ENCODE assay signal across 9 mouse cellular contexts in genomic region chr2:84885084-84886055, GRCm38 (mm10). TPM values are rescaled to one million over a fixed set of nuclear protein-coding genes. Genes with fewer than 3 reads are reported as not detected.
DNase-seq lines count a peak whose midpoint lies in the region; ATAC-seq and TF ChIP-seq lines count a peak whose summit lies in the region.
"Had no signal": no experiment of that assay in that cellular context is flagged by ENCODE, and none has a peak within 500 bp of the region (broad histone marks: within the 10 kb centered on the region; RNA-seq: fewer than 3 reads in every experiment).

No protein-coding gene starts in this region.

- WGBS in heart, embryonic 14.5 days = 9% methylated on average over 22 of the region's 23 CpGs
- WGBS in forebrain, embryonic 13.5 days = 12% methylated on average over 20 of the region's 23 CpGs
- WGBS in limb, embryonic 14.5 days = 8% methylated on average over 23 of the region's 23 CpGs

- peak overlapping the region in 1 of 2 experiments; percentile 59; a peak in 2 of 4 replicates for H3K4me3 ChIP-seq in heart, embryonic 14.5 days (ENCODE audit: control insufficient read depth in 1 of 2, insufficient read depth in 1 of 2, low read depth in 1 of 2, low read length in 2 of 2)
- H3K4me3 ChIP-seq in E14TG2a.4 (replicated peaks; ENCODE audit: low read length) = peak overlapping the region; percentile 87
- H3K4me3 ChIP-seq in forebrain, embryonic 13.5 days = peak overlapping the region; percentile 73
- H3K4me3 ChIP-seq in limb, embryonic 14.5 days (replicated peaks; ENCODE audit: low read length) = 0 out of 2 replicates have a peak overlapping the region, but pooled peaks have one; percentile 0

- intact Hi-C loops in heart, postnatal 14 days (cut with DNase I) = loop anchor here (2.0 to 5.0 kb wide), 3 partner anchors 17 to 67 kb away; partner anchors contain the start of gene Slc43a3

- peaks cover 19 to 47% of the 10 kb centered on the region in 2 experiments for H3K4me1 ChIP-seq in heart, embryonic 14.5 days (ENCODE audit: control insufficient read depth in 2 of 2, insufficient read depth in 2 of 2, low read length in 2 of 2)
- peaks cover 49% of the 10 kb centered on the region for H3K4me1 ChIP-seq in E14TG2a.4 (replicated peaks; ENCODE audit: low read depth, low read length)
- H3K4me1 ChIP-seq in forebrain, embryonic 13.5 days = peaks cover 52% of the 10 kb centered on the region
- peaks cover 9% of the 10 kb centered on the region for H3K4me1 ChIP-seq in limb, embryonic 14.5 days (ENCODE audit: control insufficient read depth, insufficient read depth, low read length)

- H3K9me3 ChIP-seq in heart, embryonic 14.5 days (ENCODE audit: control insufficient read depth, low read length) = no peaks in the 10 kb centered on the region
- peaks cover 16% of the 10 kb centered on the region for H3K9me3 ChIP-seq in E14TG2a.4 (ENCODE audit: low read length)
- no peaks in the 10 kb centered on the region for H3K9me3 ChIP-seq in forebrain, embryonic 13.5 days (replicated peaks)
- H3K9me3 ChIP-seq in limb, embryonic 14.5 days (ENCODE audit: control insufficient read depth, low read length) = no peaks in the 10 kb centered on the region

- ATAC-seq in heart, embryonic 14.5 days (ENCODE audit: insufficient number of reproducible peaks, insufficient read depth, low FRiP score, low read depth) = no peak
- no peak for ATAC-seq in forebrain, embryonic 13.5 days
- ATAC-seq in limb, embryonic 14.5 days (ENCODE audit: low FRiP score, low read depth) = no peak
- ATAC-seq: CD4-positive, CD25-positive, alpha-beta regulatory T cell, adult 4 months had no signal

- no peak for DNase-seq in heart, postnatal 14 days
- no peak for DNase-seq in limb, embryonic 14.5 days (ENCODE audit: low spot score)
- no peak for DNase-seq in cerebellum, adult 8-10 months
- DNase-seq in gastrocnemius, adult 8-10 months (ENCODE audit: low spot score in 2 of 2) = no peak
- no peak for DNase-seq in thymus, postnatal 0 days (ENCODE audit: low spot score)

- no peak overlapping the region for H3K9ac ChIP-seq in heart, embryonic 14.5 days (ENCODE audit: low read length)
- peak overlapping the region; percentile 67 for H3K9ac ChIP-seq in forebrain, embryonic 13.5 days
- no peak overlapping the region for H3K9ac ChIP-seq in limb, embryonic 14.5 days (ENCODE audit: low read depth, low read length, severe bottlenecking)

- H3K27me3 ChIP-seq in heart, embryonic 14.5 days (ENCODE audit: control insufficient read depth, insufficient read depth, low read length) = peaks cover 94% of the 10 kb centered on the region
- peaks cover 94% of the 10 kb centered on the region for H3K27me3 ChIP-seq in E14TG2a.4 (ENCODE audit: insufficient read depth, low read length)
- peaks cover 84% of the 10 kb centered on the region for H3K27me3 ChIP-seq in forebrain, embryonic 13.5 days
- H3K27me3 ChIP-seq in limb, embryonic 14.5 days (ENCODE audit: control insufficient read depth, insufficient read depth, low read length) = peaks cover 93% of the 10 kb centered on the region

- peak overlapping the region; percentile 82 for H3K4me2 ChIP-seq in heart, embryonic 14.5 days (ENCODE audit: low read length)
- peak overlapping the region; percentile 93 for H3K4me2 ChIP-seq in forebrain, embryonic 13.5 days
- H3K4me2 ChIP-seq in limb, embryonic 14.5 days (replicated peaks; ENCODE audit: low read depth, low read length, severe bottlenecking) = peak overlapping the region; percentile 85; the same call in 1 of the 2 replicates

- no peak overlapping the region for H3K27ac ChIP-seq in heart, embryonic 14.5 days (replicated peaks in 1 of 2; ENCODE audit: control insufficient read depth in 1 of 2, insufficient read depth in 1 of 2, low read depth in 2 of 2, low read length in 2 of 2)
- no peak overlapping the region for H3K27ac ChIP-seq in forebrain, embryonic 13.5 days
- H3K27ac ChIP-seq in limb, embryonic 14.5 days (replicated peaks; ENCODE audit: low read depth, low read length) = no peak overlapping the region

- no peak for TF ChIP-seq POLR2A in limb, embryonic 14.5 days (IDR thresholded peaks at IDR 0.05; ENCODE audit: borderline replicate concordance, extremely low read depth, insufficient read depth, insufficient read length)

- no peak for TF ChIP-seq CTCF in E14TG2a.4 (conservative IDR thresholded peaks at IDR 0.05; ENCODE audit: low read length)

- H3K36me3 ChIP-seq in heart, embryonic 14.5 days (ENCODE audit: control insufficient read depth, insufficient read depth, low read length) = no peaks in the 10 kb centered on the region
- no peaks in the 10 kb centered on the region for H3K36me3 ChIP-seq in E14TG2a.4 (ENCODE audit: insufficient read depth, low read length)
- H3K36me3 ChIP-seq in forebrain, embryonic 13.5 days (ENCODE audit: poor library complexity, severe bottlenecking) = 0 out of 2 replicates have a peak, but pooled peaks cover 2% of the 10 kb centered on the region
- no peaks in the 10 kb centered on the region for H3K36me3 ChIP-seq in limb, embryonic 14.5 days (ENCODE audit: control insufficient read depth, insufficient read depth, low read length)

RNA-seq across cellular contexts. Expression of gene Rtn4rl2, which starts 1.1 kb away (rescaled TPM):
- polyA plus RNA-seq in heart, embryonic 14.5 days (2014; fragmentation: Nextera tagmentation; extraction: Ambion mirVana) = 2.2 TPM in 2 replicates
- 1 to 10 TPM; 4.7 to 4.9 TPM for total RNA-seq in heart, postnatal 14 days (2021)
- polyA plus RNA-seq in forebrain, embryonic 13.5 days (2015; fragmentation: Nextera tagmentation; extraction: Ambion mirVana) = 3.6 and 5.6 TPM in 2 replicates
- 4.5 and 6.5 TPM in 2 replicates for polyA plus RNA-seq in limb, embryonic 14.5 days (2012; rRNA removed)
- polyA plus RNA-seq in limb, embryonic 14.5 days (2014; fragmentation: Nextera tagmentation; extraction: Ambion mirVana) = 1.5 and 1.9 TPM in 2 replicates
- under 1 TPM in 3 of 4 experiments, not detected in 1; 0.19 to 0.62 (median 0.43) TPM for total RNA-seq in gastrocnemius, adult 8-10 months (2022)
- 0.10 and 0.22 TPM in 2 replicates for polyA plus RNA-seq in thymus, postnatal 0 days (2015; fragmentation: Nextera tagmentation; extraction: Ambion mirVana)
- polyA plus RNA-seq: CD4-positive, CD25-positive, alpha-beta regulatory T cell, adult 4 months had no signal

RNA-seq across cellular contexts. Expression of gene Slc43a1, which starts 46.7 kb away (rescaled TPM):
- 9.2 and 10.5 TPM in 2 replicates for polyA plus RNA-seq in heart, embryonic 14.5 days (2014; fragmentation: Nextera tagmentation; extraction: Ambion mirVana)
- total RNA-seq in heart, postnatal 14 days (2021) = 1 to 10 TPM; 2.9 to 3.6 TPM
- polyA plus RNA-seq in forebrain, embryonic 13.5 days (2015; fragmentation: Nextera tagmentation; extraction: Ambion mirVana) = 5.4 and 7.5 TPM in 2 replicates
- polyA plus RNA-seq in limb, embryonic 14.5 days (2012; rRNA removed) = 25.8 and 35.9 TPM in 2 replicates
- polyA plus RNA-seq in limb, embryonic 14.5 days (2014; fragmentation: Nextera tagmentation; extraction: Ambion mirVana) = 15.5 and 18.5 TPM in 2 replicates
- total RNA-seq in gastrocnemius, adult 8-10 months (2022) = 10 to 100 TPM in 3 of 4 experiments, 1 to 10 TPM in 1; 8.0 to 28.2 (median 14.4) TPM
- 19.7 and 22.7 TPM in 2 replicates for polyA plus RNA-seq in thymus, postnatal 0 days (2015; fragmentation: Nextera tagmentation; extraction: Ambion mirVana)

RNA-seq across cellular contexts. Expression of gene Slc43a3, which starts 51.0 kb away (rescaled TPM):
- polyA plus RNA-seq in heart, embryonic 14.5 days (2014; fragmentation: Nextera tagmentation; extraction: Ambion mirVana) = 33.7 and 34.2 TPM in 2 replicates
- 100 to 1,000 TPM; 101 to 105 TPM for total RNA-seq in heart, postnatal 14 days (2021)
- 5.9 and 6.6 TPM in 2 replicates for polyA plus RNA-seq in forebrain, embryonic 13.5 days (2015; fragmentation: Nextera tagmentation; extraction: Ambion mirVana)
- 73.2 and 85.5 TPM in 2 replicates for polyA plus RNA-seq in limb, embryonic 14.5 days (2012; rRNA removed)
- polyA plus RNA-seq in limb, embryonic 14.5 days (2014; fragmentation: Nextera tagmentation; extraction: Ambion mirVana) = 32.1 and 34.9 TPM in 2 replicates
- total RNA-seq in gastrocnemius, adult 8-10 months (2022) = 10 to 100 TPM; 10.9 to 29.6 (median 17.7) TPM
- 29.1 and 30.0 TPM in 2 replicates for polyA plus RNA-seq in thymus, postnatal 0 days (2015; fragmentation: Nextera tagmentation; extraction: Ambion mirVana)

RNA-seq across cellular contexts. Expression of gene Timm10, which starts 58.6 kb away (rescaled TPM):
- polyA plus RNA-seq in heart, embryonic 14.5 days (2014; fragmentation: Nextera tagmentation; extraction: Ambion mirVana) = 90.3 and 94.1 TPM in 2 replicates
- total RNA-seq in heart, postnatal 14 days (2021) = 100 to 1,000 TPM in 1 of 2 experiments, 10 to 100 TPM in 1; 78.1 to 101 TPM
- polyA plus RNA-seq in forebrain, embryonic 13.5 days (2015; fragmentation: Nextera tagmentation; extraction: Ambion mirVana) = 58.0 and 62.5 TPM in 2 replicates
- 52.3 and 59.7 TPM in 2 replicates for polyA plus RNA-seq in limb, embryonic 14.5 days (2012; rRNA removed)
- polyA plus RNA-seq in limb, embryonic 14.5 days (2014; fragmentation: Nextera tagmentation; extraction: Ambion mirVana) = 56.0 and 58.4 TPM in 2 replicates
- 10 to 100 TPM; 37.9 to 51.4 (median 45.5) TPM for total RNA-seq in gastrocnemius, adult 8-10 months (2022)
- 35.6 and 38.9 TPM in 2 replicates for polyA plus RNA-seq in thymus, postnatal 0 days (2015; fragmentation: Nextera tagmentation; extraction: Ambion mirVana)
